Mouse (Mus musculus) neural tube, embryonic 14.5 days (tissue): ENCODE measurements around the gene Slc35b4. TPM values are rescaled to one million over a fixed set of nuclear protein-coding genes. Genes with fewer than 3 reads are reported as not detected.

Experiments
- ATAC-seq: fragments of 200-750 bp; cut with Nextera tagmentation; 2 replicates; pipeline ENCODE4 v1.8.0; 2017; ENCODE audit warnings: low read depth, mild to moderate bottlenecking, moderate TSS enrichment, moderate library complexity
- H3K27ac ChIP-seq: fragments of 300-500 bp; sonication (generic); 2 replicates; pipeline ENCODE4 v1.5.1; 2014; ENCODE audit warnings: low read depth, mild to moderate bottlenecking, control low read depth, low read length, moderate library complexity, mixed read lengths
- H3K27me3 ChIP-seq: fragments of 300-500 bp; sonication (generic); 2 replicates; pipeline ENCODE4 v1.6.1; 2014; ENCODE audit warnings: low read length; ENCODE audit not compliant: control insufficient read depth, insufficient read depth
- H3K36me3 ChIP-seq: fragments of 300-500 bp; sonication (generic); 2 replicates; pipeline ENCODE4 v1.6.1; 2014; ENCODE audit warnings: low read length, mixed read lengths; ENCODE audit not compliant: control insufficient read depth, insufficient read depth
- H3K4me1 ChIP-seq: fragments of 300-500 bp; sonication (generic); 2 replicates; pipeline ENCODE4 v1.6.1; 2014; ENCODE audit warnings: low read length; ENCODE audit not compliant: control insufficient read depth, insufficient read depth
- H3K4me2 ChIP-seq: fragments of 300-500 bp; sonication (generic); 2 replicates; pipeline ENCODE4 v1.6.1; 2014; ENCODE audit warnings: mild to moderate bottlenecking, low read depth, low read length, control low read depth
- H3K4me3 ChIP-seq: fragments of 300-500 bp; sonication (generic); 2 replicates; pipeline ENCODE4 v1.5.1; 2014; ENCODE audit warnings: low read depth, low read length, control low read depth, mixed read lengths
- H3K9ac ChIP-seq: fragments of 300-500 bp; sonication (generic); replicated peaks from 2 replicates; pipeline ENCODE4 v1.6.1; 2014; ENCODE audit warnings: low read depth, mild to moderate bottlenecking, control low read depth, low read length, mixed read lengths
- H3K9me3 ChIP-seq: fragments of 300-500 bp; sonication (generic); 2 replicates; pipeline ENCODE4 v1.6.1; 2016; ENCODE audit warnings: low read length; ENCODE audit not compliant: control insufficient read depth
- WGBS: fragments of 180-500 bp; shearing (Covaris S2); extraction: QIAGEN DNeasy Blood & Tissue Kit; methylation state at CpG from one replicate; pipeline ENCODE4 v1.1.7; 2014; 5-methylcytosine and 5-hydroxymethylcytosine counted together
- polyA plus RNA-seq: library from polyadenylated mRNA; unstranded; fragments of >200 nt; fragmentation: Nextera tagmentation; extraction: Ambion mirVana; gene quantifications from 2 replicates; pipeline ENCODE4 v1.2.1, GENCODE M21; 2014

The Slc35b4 gene
- polyA plus RNA-seq, 1 experiment from 2014 or later: 45.7 TPM

- Histone ChIP-seq H3K9me3 (no peaks in the 10 kb centered on the region), H3K4me3 (no peak overlapping the region), H3K27ac (no peak overlapping the region), H3K27me3 (no peaks in the 10 kb centered on the region), H3K4me1 (peaks cover 4% of the 10 kb centered on the region; the same call in 1 of the 2 replicates), H3K9ac (no peak overlapping the region), H3K36me3 (no peaks in the 10 kb centered on the region), H3K4me2 (no peak overlapping the region)
- WGBS: 67% methylated on average over 7 of the region's 7 CpGs
- no peak; the same call in 1 of the 2 replicates for ATAC-seq
Measured at GRCm38 (mm10) chr6:34148639-34149038, 28.3 kb downstream of the Slc35b4 start.

GRCm38 (mm10) chr6:34148021-34148420 is 28.9 kb downstream of the Slc35b4 start:
- Histone ChIP-seq H3K4me2 (no peak overlapping the region), H3K9ac (no peak overlapping the region), H3K9me3 (no peaks in the 10 kb centered on the region), H3K27me3 (no peaks in the 10 kb centered on the region), H3K4me3 (no peak overlapping the region), H3K27ac (no peak overlapping the region), H3K4me1 (no peaks in the 10 kb centered on the region), H3K36me3 (no peaks in the 10 kb centered on the region)
- WGBS: 80% methylated on average over 3 of the region's 3 CpGs
- no peak for ATAC-seq

- H3K4me3 ChIP-seq: no peak overlapping the region
- no peak overlapping the region for H3K9ac ChIP-seq
- no peak overlapping the region for H3K4me2 ChIP-seq
- H3K4me1 ChIP-seq: no peaks in the 10 kb centered on the region
- H3K27me3 ChIP-seq: no peaks in the 10 kb centered on the region
- no peak overlapping the region for H3K27ac ChIP-seq
- no peak for ATAC-seq
- WGBS: 79% methylated on average over 6 of the region's 6 CpGs
- no peaks in the 10 kb centered on the region for H3K36me3 ChIP-seq
- H3K9me3 ChIP-seq: no peaks in the 10 kb centered on the region
Measured at GRCm38 (mm10) chr6:34146042-34146441, 30.9 kb downstream of the Slc35b4 start.

DNA sequence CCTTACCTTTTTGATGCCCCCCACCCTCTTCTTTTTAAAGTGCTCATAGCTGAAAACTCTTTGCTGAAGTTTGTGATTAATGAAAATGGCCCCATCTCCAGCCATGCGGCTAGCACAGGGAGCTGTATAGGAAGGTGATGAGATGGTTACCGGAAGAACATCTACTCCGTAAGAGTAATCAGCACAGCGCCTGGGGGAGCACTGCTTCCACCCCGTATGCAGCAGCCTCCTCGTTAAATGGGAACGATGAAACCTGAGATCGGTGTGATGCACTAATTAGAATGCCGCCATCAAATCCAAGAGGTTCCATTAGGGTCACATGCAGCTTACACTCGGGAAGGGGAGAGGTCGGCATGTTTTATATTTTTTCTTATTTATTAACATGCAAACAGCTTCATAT is 34.0 kb downstream of the Slc35b4 start:
- Histone ChIP-seq H3K36me3 (no peaks in the 10 kb centered on the region), H3K27me3 (no peaks in the 10 kb centered on the region), H3K4me3 (no peak overlapping the region), H3K4me1 (no peaks in the 10 kb centered on the region), H3K27ac (no peak overlapping the region), H3K9ac (no peak overlapping the region), H3K9me3 (no peaks in the 10 kb centered on the region), H3K4me2 (no peak overlapping the region)
- 64% methylated on average over 11 of the region's 11 CpGs for WGBS
- ATAC-seq: no peak

DNA sequence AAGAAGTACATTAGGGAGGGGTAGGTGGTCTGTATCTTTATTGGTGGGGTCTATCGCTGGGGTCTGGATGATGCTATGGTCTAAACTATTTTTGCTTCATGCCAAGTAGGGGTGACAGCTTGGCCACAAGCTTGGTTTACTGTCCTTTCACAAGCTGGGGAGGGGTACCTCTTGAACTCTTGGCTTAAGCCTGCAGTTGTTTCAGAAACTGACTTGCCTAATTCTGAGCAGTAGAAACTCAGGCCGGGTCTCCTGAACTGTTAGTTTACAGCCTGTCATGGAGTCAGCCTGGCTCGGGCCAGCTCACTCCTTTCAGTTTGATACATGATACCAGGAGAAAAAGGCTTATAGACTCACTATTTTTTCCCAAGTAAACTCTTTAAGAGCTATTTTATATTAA is 38.5 kb downstream of the Slc35b4 start:
- 87% methylated on average over 3 of the region's 3 CpGs for WGBS
- Histone ChIP-seq H3K4me1 (no peaks in the 10 kb centered on the region), H3K4me3 (no peak overlapping the region), H3K9ac (no peak overlapping the region), H3K4me2 (no peak overlapping the region), H3K27ac (no peak overlapping the region), H3K27me3 (no peaks in the 10 kb centered on the region), H3K9me3 (no peaks in the 10 kb centered on the region), H3K36me3 (no peaks in the 10 kb centered on the region)
- ATAC-seq: no peak

DNA sequence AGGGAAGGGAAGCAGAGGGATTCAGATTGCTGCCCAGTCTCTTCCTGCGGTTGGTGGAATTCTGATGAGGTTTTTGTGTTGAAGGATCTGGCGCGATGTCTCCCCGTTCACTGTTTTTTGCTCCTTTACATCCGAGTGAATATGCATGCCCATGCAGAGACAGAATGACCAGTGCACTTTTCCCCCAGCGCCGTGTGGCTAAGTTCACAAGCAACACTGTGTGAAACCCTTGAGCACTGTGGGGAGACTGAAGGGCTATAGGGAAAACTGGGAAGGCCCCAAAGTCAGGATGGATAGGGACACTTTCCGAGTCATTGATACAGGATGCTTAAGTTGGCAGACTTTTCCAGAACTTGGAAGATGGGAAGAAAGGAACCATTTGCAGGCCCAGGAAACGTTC is 44.5 kb downstream of the Slc35b4 start:
- ATAC-seq: no peak
- WGBS: 94% methylated on average over 9 of the region's 9 CpGs
- no peak overlapping the region for H3K27ac ChIP-seq

GRCm38 (mm10) chr6:34129261-34129660 is 47.6 kb downstream of the Slc35b4 start:
- no peaks in the 10 kb centered on the region for H3K36me3 ChIP-seq
- H3K4me1 ChIP-seq: no peaks in the 10 kb centered on the region
- 85% methylated on average over 2 of the region's 2 CpGs for WGBS
- no peak overlapping the region for H3K4me3 ChIP-seq
- H3K27ac ChIP-seq: no peak overlapping the region
- no peak overlapping the region for H3K4me2 ChIP-seq
- no peaks in the 10 kb centered on the region for H3K27me3 ChIP-seq
- no peaks in the 10 kb centered on the region for H3K9me3 ChIP-seq
- ATAC-seq: no peak
- no peak overlapping the region for H3K9ac ChIP-seq

More for the DNA sequence above, 44.5 kb downstream of the Slc35b4 start:
- H3K4me2 ChIP-seq: no peak overlapping the region
- no peaks in the 10 kb centered on the region for H3K27me3 ChIP-seq
- H3K9me3 ChIP-seq: no peaks in the 10 kb centered on the region
- no peaks in the 10 kb centered on the region for H3K4me1 ChIP-seq
- H3K9ac ChIP-seq: no peak overlapping the region
- no peak overlapping the region for H3K4me3 ChIP-seq
- H3K36me3 ChIP-seq: no peaks in the 10 kb centered on the region

GRCm38 (mm10) chr6:34124401-34124800 is 52.5 kb downstream of the Slc35b4 start:
- 72% methylated on average over 2 of the region's 2 CpGs for WGBS
- Histone ChIP-seq H3K27me3 (no peaks in the 10 kb centered on the region), H3K4me1 (no peaks in the 10 kb centered on the region), H3K27ac (no peak overlapping the region), H3K4me2 (no peak overlapping the region), H3K36me3 (no peaks in the 10 kb centered on the region), H3K9me3 (no peaks in the 10 kb centered on the region), H3K4me3 (no peak overlapping the region), H3K9ac (no peak overlapping the region)
- no peak for ATAC-seq

GRCm38 (mm10) chr6:34116838-34117478 is 60.0 kb downstream of the Slc35b4 start:
- Histone ChIP-seq H3K27ac (no peak overlapping the region), H3K36me3 (no peaks in the 10 kb centered on the region), H3K4me2 (no peak overlapping the region), H3K27me3 (no peaks in the 10 kb centered on the region), H3K9me3 (no peaks in the 10 kb centered on the region), H3K9ac (no peak overlapping the region), H3K4me1 (no peaks in the 10 kb centered on the region), H3K4me3 (no peak overlapping the region)
- ATAC-seq: no peak
- WGBS: 66% methylated on average over 7 of the region's 7 CpGs
